Mouse (Mus musculus): ENCODE results near the gene Mturn. TPM values are rescaled to one million over a fixed set of nuclear protein-coding genes. Genes with fewer than 3 reads are reported as not detected.

The Mturn gene
- total RNA-seq, 2 experiments from 2014 or later = 146 to 177 TPM

- peak in 1 of 2 experiments; percentile 50 for DNase-seq (ENCODE audit: extremely low spot score in 1 of 2, low spot score in 2 of 2)
These were observed 38.4 kb downstream of the Mturn start for GRCm38 (mm10) chr6:54719686-54720310.

DNA sequence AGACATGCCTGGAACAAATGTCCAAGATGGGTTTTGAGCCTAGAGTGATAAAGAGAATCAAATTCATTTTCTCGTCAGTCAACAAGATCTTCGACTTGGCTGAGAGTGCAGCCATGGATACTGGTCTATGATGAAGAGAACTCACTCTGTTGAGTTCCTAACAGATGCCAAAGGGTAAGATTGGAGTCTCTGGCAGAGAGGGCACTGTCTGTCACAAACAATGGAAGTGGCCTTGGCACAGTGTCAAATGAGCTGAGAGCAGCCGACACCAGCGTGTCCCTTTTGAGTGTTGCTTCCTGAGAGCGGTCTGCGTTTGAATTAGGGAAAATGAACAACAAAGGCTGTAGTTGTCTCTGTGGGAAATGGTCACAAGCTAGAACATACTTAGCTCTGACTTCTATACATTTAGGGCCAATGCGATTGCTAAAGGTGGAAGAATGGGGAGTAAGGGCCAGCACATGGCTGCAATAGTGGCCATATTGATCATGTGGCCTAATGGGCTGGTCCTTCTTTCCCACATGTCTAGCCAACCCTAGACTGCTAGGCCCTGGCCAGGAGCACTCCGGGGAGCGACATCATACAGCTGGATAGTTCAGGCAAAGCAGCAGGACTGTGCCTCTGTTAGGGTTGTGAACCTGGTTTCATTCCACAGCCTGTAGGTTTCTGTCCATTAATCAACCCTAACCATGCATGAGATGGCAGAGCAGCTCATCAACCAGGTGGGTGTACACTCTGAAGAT lies 39.3 kb downstream of the Mturn start:
- DNase-seq (ENCODE audit: extremely low spot score in 1 of 2, low spot score in 2 of 2) = peak in 1 of 2 experiments; percentile 29

More at GRCm38 (mm10) chr6:54719686-54720310, 38.4 kb downstream of the Mturn start:
- intact Hi-C loops (cut with DNase I) = no loop called here

GRCm38 (mm10) chr6:54721252-54721635 lies 39.8 kb downstream of the Mturn start:
- intact Hi-C loops (cut with DNase I) = no loop called here
- DNase-seq (ENCODE audit: extremely low spot score in 1 of 2, low spot score in 2 of 2) = no peak

More for the DNA sequence above, 39.3 kb downstream of the Mturn start:
- intact Hi-C loops (cut with DNase I) = no loop called here

- no peak for DNase-seq (ENCODE audit: extremely low spot score in 1 of 2, low spot score in 2 of 2)
- intact Hi-C loops (cut with DNase I) = no loop called here
These were observed 44.9 kb downstream of the Mturn start for GRCm38 (mm10) chr6:54726309-54726708.

DNA sequence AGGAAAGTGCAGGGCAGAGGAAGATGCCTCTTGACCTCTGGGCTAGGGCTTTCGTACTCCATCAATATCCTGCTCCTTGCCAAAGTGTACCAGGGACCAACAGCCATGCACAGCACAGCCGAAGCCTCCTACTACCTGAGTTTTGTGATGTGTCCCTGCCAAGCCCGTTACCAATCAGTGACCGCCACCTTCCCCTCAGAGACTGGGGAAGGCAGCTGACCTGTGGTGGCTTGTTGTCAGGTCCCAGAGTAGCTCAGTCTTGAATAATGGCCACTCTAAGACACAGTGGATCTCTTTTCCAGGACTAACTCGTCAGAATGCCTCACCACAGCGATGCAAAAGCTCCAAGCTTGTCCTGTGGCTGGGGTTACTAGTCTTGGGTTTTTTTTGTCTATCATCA lies 45.4 kb downstream of the Mturn start:
- intact Hi-C loops (cut with DNase I) = no loop called here
- no peak for DNase-seq (ENCODE audit: extremely low spot score in 1 of 2, low spot score in 2 of 2)

- DNase-seq (ENCODE audit: extremely low spot score in 1 of 2, low spot score in 2 of 2) = no peak
- intact Hi-C loops (cut with DNase I) = no loop called here
These were observed 46.0 kb downstream of the Mturn start for GRCm38 (mm10) chr6:54727416-54727815.

- DNase-seq (ENCODE audit: extremely low spot score in 1 of 2, low spot score in 2 of 2) = no peak
- intact Hi-C loops (cut with DNase I) = no loop called here
These were observed 48.2 kb downstream of the Mturn start for GRCm38 (mm10) chr6:54729451-54730105.

- DNase-seq (ENCODE audit: extremely low spot score in 1 of 2, low spot score in 2 of 2) = no peak
- intact Hi-C loops (cut with DNase I) = no loop called here
These were observed 50.3 kb downstream of the Mturn start for GRCm38 (mm10) chr6:54731726-54732125.

DNA sequence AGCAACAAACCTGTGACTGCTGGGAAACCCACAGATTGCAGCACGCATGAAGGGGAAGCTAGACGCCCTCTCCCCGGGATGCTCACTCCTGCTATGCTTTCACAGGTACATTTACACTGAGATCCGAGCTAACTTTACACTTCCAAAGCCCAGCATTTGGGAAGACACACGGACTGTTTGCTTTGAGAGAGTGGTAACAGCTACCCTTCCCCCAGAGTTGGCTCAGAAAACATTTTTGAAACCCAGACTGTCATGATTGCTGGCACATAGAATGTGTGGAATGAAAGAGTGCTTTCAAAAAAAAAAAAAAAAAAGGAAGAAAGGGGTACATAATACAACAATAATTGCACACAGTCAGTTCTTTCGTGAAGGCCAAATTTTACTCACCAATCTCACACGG lies 51.3 kb downstream of the Mturn start:
- intact Hi-C loops (cut with DNase I) = no loop called here
- no peak for DNase-seq (ENCODE audit: extremely low spot score in 1 of 2, low spot score in 2 of 2)

DNA sequence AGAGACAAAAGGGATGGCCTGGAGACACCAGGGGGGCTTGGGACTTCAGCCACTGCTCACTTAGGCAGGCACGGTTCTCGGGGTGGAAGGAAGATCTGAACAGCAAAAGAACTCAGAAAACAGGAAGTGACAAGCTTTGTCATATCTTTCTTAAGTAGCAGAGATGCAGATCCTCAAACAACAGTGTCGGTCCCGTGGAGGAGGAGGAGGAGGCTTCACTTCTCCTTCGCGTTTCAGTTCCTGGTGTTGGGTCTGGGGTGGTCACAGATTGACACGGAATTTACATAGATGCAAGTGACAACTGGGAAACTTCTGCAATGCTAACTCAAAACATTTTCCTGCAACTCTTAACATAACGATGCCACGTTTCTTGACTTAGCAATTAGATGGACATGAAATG lies 54.7 kb downstream of the Mturn start:
- DNase-seq (ENCODE audit: extremely low spot score in 1 of 2, low spot score in 2 of 2) = no peak
- intact Hi-C loops (cut with DNase I) = no loop called here

- intact Hi-C loops (cut with DNase I) = no loop called here
- no peak for DNase-seq (ENCODE audit: extremely low spot score in 1 of 2, low spot score in 2 of 2)
These were observed 55.8 kb downstream of the Mturn start for GRCm38 (mm10) chr6:54737255-54737654.

GRCm38 (mm10) chr6:54737684-54738083 lies 56.3 kb downstream of the Mturn start:
- no peak for DNase-seq (ENCODE audit: extremely low spot score in 1 of 2, low spot score in 2 of 2)
- intact Hi-C loops (cut with DNase I) = no loop called here

- intact Hi-C loops (cut with DNase I) = no loop called here
- DNase-seq (ENCODE audit: extremely low spot score in 1 of 2, low spot score in 2 of 2) = peak in 1 of 2 experiments; percentile 32
These were observed 67.6 kb downstream of the Mturn start for GRCm38 (mm10) chr6:54749056-54749455.

DNA sequence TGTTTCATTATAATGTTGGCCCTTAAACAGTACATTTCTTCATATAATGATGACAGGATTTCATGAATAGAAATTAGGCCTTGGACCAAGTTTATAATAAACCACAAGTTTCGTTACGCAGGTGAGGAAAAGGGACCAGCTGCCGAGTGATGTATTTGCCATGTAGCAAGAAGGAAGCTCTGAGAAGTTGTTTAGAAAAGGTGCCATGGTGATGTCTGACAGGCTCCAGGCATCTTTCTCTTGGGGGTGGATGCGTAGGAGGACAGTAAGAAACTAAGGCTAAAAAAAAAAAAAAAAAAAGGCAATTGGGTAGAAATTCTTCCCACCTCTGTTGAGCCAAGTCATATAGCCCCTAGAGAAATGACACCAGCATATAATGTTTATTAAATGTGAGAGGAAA lies 70.2 kb downstream of the Mturn start:
- intact Hi-C loops (cut with DNase I) = no loop called here
- no peak for DNase-seq (ENCODE audit: extremely low spot score in 1 of 2, low spot score in 2 of 2)

DNA sequence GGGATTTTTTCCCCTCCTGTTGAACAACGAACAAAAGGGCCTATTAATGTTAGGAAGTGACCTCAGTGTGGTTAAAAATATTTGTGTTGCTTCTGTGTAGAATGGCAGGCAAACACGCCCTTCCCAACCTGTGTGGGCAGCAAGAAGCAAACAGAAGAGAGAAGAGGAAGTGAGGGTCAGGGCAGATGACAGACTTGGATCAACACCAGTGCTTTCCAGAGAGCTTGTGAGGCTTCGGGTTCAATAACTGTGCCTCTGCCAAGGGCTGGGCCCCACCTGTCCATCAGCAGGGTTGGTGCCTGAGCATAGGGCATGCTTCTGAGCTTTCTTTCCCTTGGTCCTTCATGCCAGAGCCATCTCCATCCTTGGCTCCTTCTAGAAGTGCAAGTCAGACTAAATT lies 70.7 kb downstream of the Mturn start:
- intact Hi-C loops (cut with DNase I) = no loop called here
- DNase-seq (ENCODE audit: extremely low spot score in 1 of 2, low spot score in 2 of 2) = no peak

Other genes starting within 250 kb of the Mturn start
- gene Scrn1, start 115.1 kb upstream of the Mturn start, total RNA-seq (2021) = 100 to 1,000 TPM; 198 to 206 TPM
- 10 to 100 TPM in 1 of 2 experiments, 1 to 10 TPM in 1; 9.1 to 11.0 TPM for gene Plekha8, start 86.5 kb upstream of the Mturn start, total RNA-seq (2021)
- gene Fkbp14, start 84.3 kb upstream of the Mturn start, total RNA-seq (2021) = 10 to 100 TPM in 1 of 2 experiments, 1 to 10 TPM in 1; 8.1 to 10.7 TPM
- 10 to 100 TPM; 31.7 to 35.2 TPM for gene Znrf2, start 135.3 kb downstream of the Mturn start, total RNA-seq (2021)

All from left cerebral cortex, postnatal 10 days (tissue).